Mouse (Mus musculus): ENCODE data around the gene Pglyrp2. TPM values are rescaled to one million over a fixed set of nuclear protein-coding genes. Genes with fewer than 3 reads are reported as not detected.

The Pglyrp2 gene
- polyA plus RNA-seq, 1 experiment from 2014 or later, result not detected

DNA sequence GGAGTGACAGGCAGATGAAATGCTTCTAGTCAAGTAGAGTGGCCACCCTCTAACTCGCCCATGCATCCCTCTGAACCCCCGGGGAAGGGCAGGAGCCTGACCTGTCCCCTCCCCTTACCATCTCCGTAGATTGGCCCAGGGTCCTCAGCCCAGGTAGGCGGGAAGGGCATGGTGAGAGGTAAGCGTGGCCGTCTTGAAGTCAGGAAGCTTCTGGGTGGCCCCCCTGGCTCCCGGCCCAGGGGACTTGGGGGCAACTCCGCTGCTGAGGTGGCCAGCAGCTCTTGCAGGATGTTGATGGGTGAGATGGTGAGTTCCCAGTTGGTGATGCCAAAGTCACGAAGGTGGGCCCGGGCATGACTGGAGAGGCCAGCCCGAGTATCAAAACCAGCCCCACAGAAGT lies 56.3 kb downstream of the Pglyrp2 start:
- Histone ChIP-seq H3K9ac (ENCODE audit: low read length) (no peak overlapping the region), H3K27me3 (ENCODE audit: control insufficient read depth, insufficient read depth, low read length) (no peaks in the 10 kb centered on the region)
- ATAC-seq (ENCODE audit: insufficient number of reproducible peaks, insufficient read depth, low FRiP score, low read depth), result no peak

DNA sequence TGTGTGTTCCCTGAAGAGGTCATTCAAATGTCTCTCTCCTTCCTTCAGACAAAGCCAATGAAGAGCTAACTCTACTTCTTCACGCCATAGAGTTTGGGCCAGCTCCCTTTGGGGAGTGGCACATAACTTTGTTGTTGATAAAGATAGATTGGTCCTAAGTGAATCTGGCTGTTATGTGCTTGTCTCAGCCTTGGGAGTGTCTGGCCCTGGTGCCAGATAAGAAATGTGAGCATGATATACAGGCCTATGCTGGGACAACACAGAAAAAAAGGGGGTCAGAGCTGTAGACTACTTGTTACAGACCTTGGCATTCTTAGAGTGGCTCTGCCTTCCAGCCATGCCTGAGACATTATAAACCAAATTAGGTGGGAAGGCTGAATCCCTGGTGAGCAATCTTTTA lies 58.7 kb downstream of the Pglyrp2 start:
- Histone ChIP-seq H3K27ac (replicated peaks in 1 of 2; ENCODE audit: control insufficient read depth in 1 of 2, insufficient read depth in 1 of 2, low read depth in 2 of 2, low read length in 2 of 2) (no peak overlapping the region), H3K27me3 (ENCODE audit: control insufficient read depth, insufficient read depth, low read length) (no peaks in the 10 kb centered on the region), H3K36me3 (ENCODE audit: control insufficient read depth, insufficient read depth, low read length) (peaks cover 30% of the 10 kb centered on the region), H3K4me3 (ENCODE audit: control insufficient read depth in 1 of 2, insufficient read depth in 1 of 2, low read depth in 1 of 2, low read length in 2 of 2) (no peak overlapping the region), H3K4me2 (ENCODE audit: low read length) (no peak overlapping the region), H3K9me3 (ENCODE audit: control insufficient read depth, low read length) (no peaks in the 10 kb centered on the region), H3K4me1 (ENCODE audit: control insufficient read depth in 2 of 2, insufficient read depth in 2 of 2, low read length in 2 of 2) (peaks cover 10 to 23% of the 10 kb centered on the region in 2 experiments), H3K9ac (ENCODE audit: low read length) (no peak overlapping the region)
- WGBS, result 76% methylated on average over 1 of the region's 1 CpGs
- ATAC-seq (ENCODE audit: insufficient number of reproducible peaks, insufficient read depth, low FRiP score, low read depth), result no peak

More for the DNA sequence above, 56.3 kb downstream of the Pglyrp2 start:
- Histone ChIP-seq H3K36me3 (ENCODE audit: control insufficient read depth, insufficient read depth, low read length) (peaks cover 7% of the 10 kb centered on the region; the same call in 1 of the 2 replicates), H3K27ac (replicated peaks in 1 of 2; ENCODE audit: control insufficient read depth in 1 of 2, insufficient read depth in 1 of 2, low read depth in 2 of 2, low read length in 2 of 2) (no peak overlapping the region), H3K9me3 (ENCODE audit: control insufficient read depth, low read length) (no peaks in the 10 kb centered on the region), H3K4me1 (ENCODE audit: control insufficient read depth in 2 of 2, insufficient read depth in 2 of 2, low read length in 2 of 2) (peaks cover 9 to 19% of the 10 kb centered on the region in 2 experiments), H3K4me2 (ENCODE audit: low read length) (no peak overlapping the region), H3K4me3 (ENCODE audit: control insufficient read depth in 1 of 2, insufficient read depth in 1 of 2, low read depth in 1 of 2, low read length in 2 of 2) (no peak overlapping the region)
- WGBS, result 83% methylated on average over 11 of the region's 11 CpGs

DNA sequence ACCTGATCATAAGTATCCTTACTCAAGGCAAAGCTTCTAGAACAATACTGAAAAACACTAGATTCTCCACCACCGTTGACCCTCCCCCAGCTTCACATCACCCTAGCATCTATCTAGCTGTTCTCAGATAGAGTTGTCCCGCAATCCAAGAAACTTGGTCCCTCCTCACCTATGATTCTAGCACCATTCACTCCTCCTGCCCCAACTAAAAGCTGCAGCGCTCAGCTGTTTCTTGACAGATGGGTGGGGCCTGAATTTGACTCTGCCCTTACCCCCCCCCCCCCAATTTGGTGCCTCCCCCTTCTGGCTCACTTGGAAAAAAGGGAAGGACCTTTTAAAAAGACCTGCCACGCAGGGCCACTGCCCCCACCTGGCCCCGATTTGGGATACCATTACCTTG lies 59.1 kb downstream of the Pglyrp2 start:
- 43% methylated on average over 5 of the region's 5 CpGs for WGBS
- Histone ChIP-seq H3K27me3 (ENCODE audit: control insufficient read depth, insufficient read depth, low read length) (no peaks in the 10 kb centered on the region), H3K9ac (ENCODE audit: low read length) (peak overlapping the region; percentile 93), H3K36me3 (ENCODE audit: control insufficient read depth, insufficient read depth, low read length) (peaks cover 34% of the 10 kb centered on the region), H3K9me3 (ENCODE audit: control insufficient read depth, low read length) (no peaks in the 10 kb centered on the region), H3K4me1 (ENCODE audit: control insufficient read depth in 2 of 2, insufficient read depth in 2 of 2, low read length in 2 of 2) (peaks cover 10 to 23% of the 10 kb centered on the region in 2 experiments), H3K27ac (replicated peaks in 1 of 2; ENCODE audit: control insufficient read depth in 1 of 2, insufficient read depth in 1 of 2, low read depth in 2 of 2, low read length in 2 of 2) (peak overlapping the region; percentile 48 to 66), H3K4me2 (ENCODE audit: low read length) (peak overlapping the region; percentile 65), H3K4me3 (ENCODE audit: control insufficient read depth in 1 of 2, insufficient read depth in 1 of 2, low read depth in 1 of 2, low read length in 2 of 2) (peak overlapping the region in 1 of 2 experiments; percentile 85; a peak in 3 of 4 replicates)
- no peak for ATAC-seq (ENCODE audit: insufficient number of reproducible peaks, insufficient read depth, low FRiP score, low read depth)

DNA sequence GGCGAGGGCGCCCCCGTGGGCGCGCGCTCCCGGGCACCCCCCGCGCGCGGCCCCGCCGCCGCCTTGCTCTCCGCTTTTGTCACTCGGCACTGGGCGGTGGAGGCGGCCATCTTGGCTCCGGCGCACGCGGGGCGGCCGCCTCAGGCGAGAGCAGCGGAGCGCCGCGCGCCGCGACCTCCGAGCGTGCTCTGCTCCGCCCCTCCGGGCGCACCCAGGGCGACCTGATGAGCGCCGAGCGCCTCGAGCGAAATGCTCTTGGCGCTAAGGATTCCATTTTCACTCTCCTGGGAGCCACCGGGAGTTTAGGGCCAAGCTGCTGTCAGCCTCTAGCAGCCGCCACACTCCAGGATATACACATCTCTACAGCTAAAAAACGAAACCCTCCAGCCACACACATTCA lies 59.6 kb downstream of the Pglyrp2 start:
- peak; percentile 91 for ATAC-seq (ENCODE audit: insufficient number of reproducible peaks, insufficient read depth, low FRiP score, low read depth)
- Histone ChIP-seq H3K9ac (ENCODE audit: low read length) (peak overlapping the region; percentile 93), H3K4me2 (ENCODE audit: low read length) (peak overlapping the region; percentile 72), H3K27me3 (ENCODE audit: control insufficient read depth, insufficient read depth, low read length) (no peaks in the 10 kb centered on the region), H3K27ac (replicated peaks in 1 of 2; ENCODE audit: control insufficient read depth in 1 of 2, insufficient read depth in 1 of 2, low read depth in 2 of 2, low read length in 2 of 2) (peak overlapping the region; percentile 48 to 66), H3K4me3 (ENCODE audit: control insufficient read depth in 1 of 2, insufficient read depth in 1 of 2, low read depth in 1 of 2, low read length in 2 of 2) (peak overlapping the region; percentile 76 to 85), H3K4me1 (ENCODE audit: control insufficient read depth in 2 of 2, insufficient read depth in 2 of 2, low read length in 2 of 2) (peaks cover 10 to 23% of the 10 kb centered on the region in 2 experiments), H3K36me3 (ENCODE audit: control insufficient read depth, insufficient read depth, low read length) (peaks cover 39% of the 10 kb centered on the region), H3K9me3 (ENCODE audit: control insufficient read depth, low read length) (no peaks in the 10 kb centered on the region)
- WGBS, result under 1% methylated on average over 27 of the region's 47 CpGs

DNA sequence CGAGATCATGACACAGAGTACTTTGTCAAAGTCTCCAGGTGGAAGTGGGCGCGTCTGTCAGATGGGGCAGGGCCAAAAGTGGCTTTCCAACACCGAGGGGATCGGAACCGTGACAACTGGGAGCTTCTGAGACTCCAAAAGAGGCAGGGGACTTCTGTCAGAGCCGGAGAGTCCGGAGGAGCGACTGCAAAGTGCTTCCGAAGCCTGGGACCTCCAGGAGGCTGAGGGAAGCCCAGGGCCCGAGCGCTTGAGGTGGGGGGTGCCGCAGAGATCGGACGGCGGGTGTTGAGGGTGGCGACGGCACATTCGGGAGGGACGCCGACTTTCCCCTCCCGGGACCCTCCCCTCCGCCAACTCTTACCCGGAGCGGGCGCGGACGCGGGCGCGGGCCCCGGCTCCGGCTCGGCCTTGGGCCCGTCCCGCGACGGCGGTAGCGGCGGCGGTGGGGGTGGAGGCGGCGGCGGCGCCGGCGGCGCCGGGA lies 60.1 kb downstream of the Pglyrp2 start:
- peak overlapping the region; percentile 21 to 66 for H3K27ac ChIP-seq (replicated peaks in 1 of 2; ENCODE audit: control insufficient read depth in 1 of 2, insufficient read depth in 1 of 2, low read depth in 2 of 2, low read length in 2 of 2)
- H3K4me2 ChIP-seq (ENCODE audit: low read length), result peak overlapping the region; percentile 72
- H3K9ac ChIP-seq (ENCODE audit: low read length), result peak overlapping the region; percentile 93
- no peaks in the 10 kb centered on the region for H3K9me3 ChIP-seq (ENCODE audit: control insufficient read depth, low read length)
- H3K36me3 ChIP-seq (ENCODE audit: control insufficient read depth, insufficient read depth, low read length), result peaks cover 44% of the 10 kb centered on the region
- peaks cover 7 to 23% of the 10 kb centered on the region in 2 experiments for H3K4me1 ChIP-seq (ENCODE audit: control insufficient read depth in 2 of 2, insufficient read depth in 2 of 2, low read length in 2 of 2)
- ATAC-seq (ENCODE audit: insufficient number of reproducible peaks, insufficient read depth, low FRiP score, low read depth), result peak; percentile 51
- WGBS, result 0% methylated on average over 20 of the region's 50 CpGs
- H3K27me3 ChIP-seq (ENCODE audit: control insufficient read depth, insufficient read depth, low read length), result no peaks in the 10 kb centered on the region
- H3K4me3 ChIP-seq (ENCODE audit: control insufficient read depth in 1 of 2, insufficient read depth in 1 of 2, low read depth in 1 of 2, low read length in 2 of 2), result peak overlapping the region; percentile 76 to 85

DNA sequence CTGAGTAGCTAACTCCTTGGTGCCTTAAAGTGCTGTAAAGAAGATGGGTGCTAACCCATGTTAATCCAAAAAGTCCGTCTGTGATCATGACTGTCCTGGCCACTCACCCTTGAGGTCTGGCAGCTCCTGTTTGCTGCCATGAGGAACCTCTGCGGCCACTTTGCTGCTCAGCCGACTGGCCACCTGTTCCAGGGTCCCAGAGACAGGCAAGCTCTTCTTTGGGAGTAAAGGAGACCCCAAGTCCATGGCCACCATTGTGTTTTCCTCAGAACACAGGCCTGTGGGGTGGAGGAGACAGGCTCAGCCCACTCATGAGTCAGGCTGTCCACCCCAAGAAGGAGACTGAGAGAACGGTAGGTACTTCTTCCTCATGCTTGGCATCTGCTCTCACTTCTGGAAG lies 61.3 kb downstream of the Pglyrp2 start:
- Histone ChIP-seq H3K4me3 (ENCODE audit: control insufficient read depth in 1 of 2, insufficient read depth in 1 of 2, low read depth in 1 of 2, low read length in 2 of 2) (peak overlapping the region in 1 of 2 experiments; percentile 85; a peak in 1 of 4 replicates), H3K27me3 (ENCODE audit: control insufficient read depth, insufficient read depth, low read length) (no peaks in the 10 kb centered on the region), H3K4me1 (ENCODE audit: control insufficient read depth in 2 of 2, insufficient read depth in 2 of 2, low read length in 2 of 2) (peaks cover 7 to 23% of the 10 kb centered on the region in 2 experiments), H3K9ac (ENCODE audit: low read length) (no peak overlapping the region; the same call in 1 of the 2 replicates), H3K9me3 (ENCODE audit: control insufficient read depth, low read length) (no peaks in the 10 kb centered on the region), H3K4me2 (ENCODE audit: low read length) (peak overlapping the region; percentile 72; the same call in 1 of the 2 replicates), H3K27ac (replicated peaks in 1 of 2; ENCODE audit: control insufficient read depth in 1 of 2, insufficient read depth in 1 of 2, low read depth in 2 of 2, low read length in 2 of 2) (no peak overlapping the region), H3K36me3 (ENCODE audit: control insufficient read depth, insufficient read depth, low read length) (peaks cover 56% of the 10 kb centered on the region)
- WGBS, result 77% methylated on average over 4 of the region's 4 CpGs
- no peak for ATAC-seq (ENCODE audit: insufficient number of reproducible peaks, insufficient read depth, low FRiP score, low read depth)

Small RNA genes within 50 kb of the gene (microRNA-seq; reads per million reads assigned to microRNA genes)
- not detected for gene Gm22201

Other genes with a start within 250 kb of the Pglyrp2 start
- gene Ephx3, start 234.6 kb downstream of the Pglyrp2 start, polyA plus RNA-seq (2014; fragmentation: Nextera tagmentation; extraction: Ambion mirVana), result 0.30 and 0.32 TPM in 2 replicates
- 54.7 and 57.0 TPM in 2 replicates for gene Brd4, start 139.4 kb downstream of the Pglyrp2 start, polyA plus RNA-seq (2014; fragmentation: Nextera tagmentation; extraction: Ambion mirVana)
- 33.0 and 34.9 TPM in 2 replicates for gene Akap8, start 102.9 kb downstream of the Pglyrp2 start, polyA plus RNA-seq (2014; fragmentation: Nextera tagmentation; extraction: Ambion mirVana)
- 83.5 and 84.1 TPM in 2 replicates for gene Akap8l, start 73.6 kb downstream of the Pglyrp2 start, polyA plus RNA-seq (2014; fragmentation: Nextera tagmentation; extraction: Ambion mirVana)
- 18.2 and 19.5 TPM in 2 replicates for gene Wiz, start 34.7 kb downstream of the Pglyrp2 start, polyA plus RNA-seq (2014; fragmentation: Nextera tagmentation; extraction: Ambion mirVana)
- 0.67 and 0.76 TPM in 2 replicates for gene Rasal3, start 20.6 kb downstream of the Pglyrp2 start, polyA plus RNA-seq (2014; fragmentation: Nextera tagmentation; extraction: Ambion mirVana)
- 0.42 and 0.74 TPM in 2 replicates for gene Cyp4f39, start 28.6 kb upstream of the Pglyrp2 start, polyA plus RNA-seq (2014; fragmentation: Nextera tagmentation; extraction: Ambion mirVana)
- gene Cyp4f17, start 81.9 kb upstream of the Pglyrp2 start, polyA plus RNA-seq (2014; fragmentation: Nextera tagmentation; extraction: Ambion mirVana), result 8.3 and 8.6 TPM in 2 replicates
- gene Cyp4f16, start 112.4 kb upstream of the Pglyrp2 start, polyA plus RNA-seq (2014; fragmentation: Nextera tagmentation; extraction: Ambion mirVana), result 13.8 and 15.2 TPM in 2 replicates
- gene Cyp4f37, start 197.1 kb upstream of the Pglyrp2 start, polyA plus RNA-seq (2014; fragmentation: Nextera tagmentation; extraction: Ambion mirVana), result not detected in 2 replicates
- not detected in 2 replicates for gene Cyp4f40, start 234.7 kb upstream of the Pglyrp2 start, polyA plus RNA-seq (2014; fragmentation: Nextera tagmentation; extraction: Ambion mirVana)